In the genomic region with DNA sequence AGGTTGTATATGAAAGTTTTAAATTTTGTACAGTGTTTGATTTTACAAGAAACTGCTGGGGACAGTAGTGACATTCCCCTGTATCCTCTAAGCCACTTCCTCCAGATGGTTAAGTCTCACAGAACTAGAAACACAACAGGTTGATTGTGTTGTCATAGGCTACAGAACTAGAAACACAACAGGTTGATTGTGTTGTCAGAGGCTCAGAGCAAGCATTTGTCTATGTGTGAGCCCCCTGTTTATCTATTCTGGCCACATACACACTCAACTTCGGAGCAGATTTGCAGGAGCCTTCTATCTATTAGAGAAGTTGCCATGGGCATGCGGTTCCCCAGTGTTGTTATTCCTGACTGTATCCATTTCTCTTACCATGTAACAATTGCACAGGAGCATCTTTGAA, we compare ENCODE assay signal across 13 mouse cellular contexts.
"Had no signal": no experiment of that assay in that cellular context is flagged by ENCODE, and none has a peak within 500 bp of the region (broad histone marks: within the 10 kb centered on the region; RNA-seq: fewer than 3 reads in every experiment).

No protein-coding gene starts in this region.

- H3K36me3 ChIP-seq: limb, embryonic 10.5 days; liver, embryonic 15.5 days; midbrain, embryonic 13.5 days; neural tube, embryonic 13.5 days; stomach, embryonic 15.5 days had no signal

- H3K27me3 ChIP-seq: liver, embryonic 15.5 days; midbrain, embryonic 13.5 days; neural tube, embryonic 13.5 days; stomach, embryonic 15.5 days had no signal

- ATAC-seq: lung, postnatal 0 days; midbrain, embryonic 13.5 days had no signal

- DNase-seq: kidney, adult 18-20 months; kidney, postnatal 10 days; kidney, postnatal 4 days; lung, adult 2 months; lung, postnatal 36 days; right cerebral cortex, postnatal 14 days had no signal

- H3K4me2 ChIP-seq: liver, embryonic 11.5 days; liver, embryonic 15.5 days; midbrain, embryonic 13.5 days; neural tube, embryonic 13.5 days; stomach, embryonic 15.5 days had no signal

- H3K4me3 ChIP-seq: limb, embryonic 10.5 days; liver, embryonic 15.5 days; midbrain, embryonic 13.5 days; neural tube, embryonic 13.5 days; stomach, embryonic 15.5 days had no signal

- H3K27ac ChIP-seq: limb, embryonic 10.5 days; liver, embryonic 15.5 days; midbrain, embryonic 13.5 days; neural tube, embryonic 13.5 days; stomach, embryonic 15.5 days had no signal

- H3K9ac ChIP-seq: liver, embryonic 15.5 days; midbrain, embryonic 13.5 days; neural tube, embryonic 13.5 days; stomach, embryonic 15.5 days had no signal

- H3K9me3 ChIP-seq: limb, embryonic 10.5 days; liver, embryonic 15.5 days; midbrain, embryonic 13.5 days; neural tube, embryonic 13.5 days; stomach, embryonic 15.5 days had no signal

- H3K4me1 ChIP-seq: stomach, embryonic 15.5 days had no signal
